Mouse (Mus musculus) neural tube, embryonic 11.5 days (tissue): ENCODE measurements around the gene Iqschfp. TPM values are rescaled to one million over a fixed set of nuclear protein-coding genes. Genes with fewer than 3 reads are reported as not detected.

ENCODE experiments used
- ATAC-seq: fragments of 200-750 bp; cut with Nextera tagmentation; 2 replicates; pipeline ENCODE4 v1.8.0; 2017; ENCODE audit warnings: moderate number of reproducible peaks, mild to moderate bottlenecking, moderate TSS enrichment, moderate library complexity; ENCODE audit not compliant: insufficient read depth, low FRiP score, low TSS enrichment
- DNase-seq: peaks from one replicate; pipeline ENCODE4 v3.0.0-alpha.2; 2015; ENCODE audit warnings: low spot score
- H3K27ac ChIP-seq: fragments of 300-500 bp; sonication (generic); 2 replicates; pipeline ENCODE4 v1.5.1; 2014; ENCODE audit warnings: low read depth, mild to moderate bottlenecking, low read length
- H3K27me3 ChIP-seq: fragments of 300-500 bp; sonication (generic); 2 replicates; pipeline ENCODE4 v1.6.1; 2014; ENCODE audit warnings: mild to moderate bottlenecking, low read length, mixed read lengths; ENCODE audit not compliant: control insufficient read depth, insufficient read depth
- H3K36me3 ChIP-seq: fragments of 300-500 bp; sonication (generic); 2 replicates; pipeline ENCODE4 v1.6.1; 2014; ENCODE audit warnings: mild to moderate bottlenecking, low read length, moderate library complexity, mixed read lengths; ENCODE audit not compliant: control insufficient read depth, insufficient read depth
- H3K4me1 ChIP-seq: fragments of 300-500 bp; sonication (generic); 2 replicates; pipeline ENCODE4 v1.6.1; 2014; ENCODE audit warnings: low read length, mixed read lengths; ENCODE audit not compliant: control insufficient read depth, insufficient read depth
- H3K4me2 ChIP-seq: fragments of 300-500 bp; sonication (generic); 2 replicates; pipeline ENCODE4 v1.6.1; 2014; ENCODE audit warnings: low read depth, mild to moderate bottlenecking, moderate library complexity
- H3K4me3 ChIP-seq: fragments of 300-500 bp; sonication (generic); 2 replicates; pipeline ENCODE4 v1.5.1; 2014; ENCODE audit warnings: low read depth, low read length
- H3K9ac ChIP-seq: fragments of 300-500 bp; sonication (generic); 2 replicates; pipeline ENCODE4 v1.6.1; 2014; ENCODE audit warnings: mild to moderate bottlenecking, low read length
- H3K9me3 ChIP-seq: fragments of 300-500 bp; sonication (generic); 2 replicates; pipeline ENCODE4 v1.6.1; 2016; ENCODE audit warnings: low read length; ENCODE audit not compliant: control insufficient read depth
- WGBS: fragments of 180-500 bp; shearing (Covaris S2); extraction: QIAGEN DNeasy Blood & Tissue Kit; methylation state at CpG from one replicate; pipeline ENCODE4 v1.1.7; 2014; 5-methylcytosine and 5-hydroxymethylcytosine counted together
- polyA plus RNA-seq: library from polyadenylated mRNA; unstranded; fragments of >200 nt; fragmentation: Nextera tagmentation; extraction: Ambion mirVana; gene quantifications from 2 replicates; pipeline ENCODE4 v1.2.1, GENCODE M21; 2014

Gene Iqschfp
- polyA plus RNA-seq, 1 experiment from 2014 or later, result 0.37 TPM

GRCm38 (mm10) chr3:68619097-68619496, 727.1 kb downstream of the Iqschfp start:
- no peaks in the 10 kb centered on the region for H3K4me1 ChIP-seq
- no peak overlapping the region for H3K9ac ChIP-seq
- DNase-seq (no peak), ATAC-seq (no peak)
- no peaks in the 10 kb centered on the region for H3K27me3 ChIP-seq
- no peak overlapping the region for H3K4me2 ChIP-seq
- no peaks in the 10 kb centered on the region for H3K9me3 ChIP-seq
- no peak overlapping the region for H3K4me3 ChIP-seq
- WGBS, result 78% methylated on average over 5 of the region's 5 CpGs
- no peaks in the 10 kb centered on the region; the same call in 1 of the 2 replicates for H3K36me3 ChIP-seq
- no peak overlapping the region for H3K27ac ChIP-seq

- WGBS, result 95% methylated on average over 3 of the region's 3 CpGs
- H3K9ac ChIP-seq, result no peak overlapping the region
- no peak overlapping the region for H3K4me3 ChIP-seq
- H3K9me3 ChIP-seq, result no peaks in the 10 kb centered on the region
- H3K4me1 ChIP-seq, result no peaks in the 10 kb centered on the region
- DNase-seq, result no peak
- no peaks in the 10 kb centered on the region for H3K27me3 ChIP-seq
- no peak for ATAC-seq
- H3K36me3 ChIP-seq, result no peaks in the 10 kb centered on the region; the same call in 1 of the 2 replicates
- no peak overlapping the region for H3K27ac ChIP-seq
- no peak overlapping the region for H3K4me2 ChIP-seq
Observed at GRCm38 (mm10) chr3:68621971-68622370, 729.9 kb downstream of the Iqschfp start.

- Histone ChIP-seq H3K4me2 (no peak overlapping the region), H3K36me3 (no peaks in the 10 kb centered on the region; the same call in 1 of the 2 replicates), H3K27me3 (no peaks in the 10 kb centered on the region), H3K9ac (no peak overlapping the region), H3K4me1 (no peaks in the 10 kb centered on the region), H3K4me3 (no peak overlapping the region), H3K27ac (no peak overlapping the region), H3K9me3 (no peaks in the 10 kb centered on the region)
- WGBS, result 87% methylated on average over 5 of the region's 5 CpGs
- ATAC-seq (no peak), DNase-seq (no peak)
Observed at GRCm38 (mm10) chr3:68623036-68623435, 731.0 kb downstream of the Iqschfp start.

GRCm38 (mm10) chr3:68624471-68624870, 732.4 kb downstream of the Iqschfp start:
- H3K36me3 ChIP-seq, result no peaks in the 10 kb centered on the region; the same call in 1 of the 2 replicates
- 92% methylated on average over 6 of the region's 6 CpGs for WGBS

GRCm38 (mm10) chr3:68630261-68630660, 738.2 kb downstream of the Iqschfp start:
- 83% methylated on average over 4 of the region's 4 CpGs for WGBS
- Histone ChIP-seq H3K4me1 (no peaks in the 10 kb centered on the region), H3K4me2 (no peak overlapping the region), H3K27me3 (no peaks in the 10 kb centered on the region), H3K4me3 (no peak overlapping the region), H3K27ac (no peak overlapping the region), H3K9me3 (no peaks in the 10 kb centered on the region), H3K9ac (no peak overlapping the region), H3K36me3 (no peaks in the 10 kb centered on the region)
- ATAC-seq (no peak), DNase-seq (no peak)

More at GRCm38 (mm10) chr3:68624471-68624870, 732.4 kb downstream of the Iqschfp start:
- Histone ChIP-seq H3K4me2 (no peak overlapping the region), H3K27me3 (no peaks in the 10 kb centered on the region), H3K27ac (no peak overlapping the region), H3K9ac (no peak overlapping the region), H3K4me1 (no peaks in the 10 kb centered on the region), H3K9me3 (no peaks in the 10 kb centered on the region), H3K4me3 (no peak overlapping the region)
- DNase-seq, result no peak
- ATAC-seq, result no peak

- Histone ChIP-seq H3K27ac (no peak overlapping the region), H3K4me2 (no peak overlapping the region), H3K4me3 (no peak overlapping the region), H3K9ac (no peak overlapping the region), H3K9me3 (no peaks in the 10 kb centered on the region), H3K36me3 (no peaks in the 10 kb centered on the region), H3K4me1 (no peaks in the 10 kb centered on the region), H3K27me3 (no peaks in the 10 kb centered on the region)
- ATAC-seq (no peak), DNase-seq (no peak)
- 80% methylated on average over 3 of the region's 3 CpGs for WGBS
Observed at GRCm38 (mm10) chr3:68630821-68631220, 738.8 kb downstream of the Iqschfp start.

GRCm38 (mm10) chr3:68632714-68633113, 740.7 kb downstream of the Iqschfp start:
- H3K36me3 ChIP-seq, result no peaks in the 10 kb centered on the region
- DNase-seq (no peak), ATAC-seq (no peak)
- no peak overlapping the region for H3K27ac ChIP-seq
- H3K4me1 ChIP-seq, result no peaks in the 10 kb centered on the region
- no peak overlapping the region for H3K4me3 ChIP-seq
- no peak overlapping the region for H3K9ac ChIP-seq
- 89% methylated on average over 3 of the region's 3 CpGs for WGBS
- no peaks in the 10 kb centered on the region for H3K9me3 ChIP-seq
- no peaks in the 10 kb centered on the region for H3K27me3 ChIP-seq
- H3K4me2 ChIP-seq, result no peak overlapping the region

- ATAC-seq, result no peak
- WGBS, result 96% methylated on average over 4 of the region's 4 CpGs
- Histone ChIP-seq H3K4me1 (no peaks in the 10 kb centered on the region), H3K4me2 (no peak overlapping the region), H3K27ac (no peak overlapping the region), H3K9ac (no peak overlapping the region), H3K36me3 (no peaks in the 10 kb centered on the region), H3K27me3 (no peaks in the 10 kb centered on the region), H3K4me3 (no peak overlapping the region), H3K9me3 (no peaks in the 10 kb centered on the region)
- DNase-seq, result no peak
Observed at GRCm38 (mm10) chr3:68633577-68633976, 741.5 kb downstream of the Iqschfp start.

GRCm38 (mm10) chr3:68637960-68638359, 745.9 kb downstream of the Iqschfp start:
- H3K9me3 ChIP-seq, result no peaks in the 10 kb centered on the region
- DNase-seq (no peak), ATAC-seq (no peak)
- no peak overlapping the region for H3K4me2 ChIP-seq
- H3K36me3 ChIP-seq, result no peaks in the 10 kb centered on the region
- no peak overlapping the region for H3K4me3 ChIP-seq
- no peak overlapping the region for H3K27ac ChIP-seq
- WGBS, result 24% methylated on average over 7 of the region's 7 CpGs
- no peaks in the 10 kb centered on the region for H3K27me3 ChIP-seq
- no peaks in the 10 kb centered on the region for H3K4me1 ChIP-seq
- H3K9ac ChIP-seq, result no peak overlapping the region
